Mouse (Mus musculus) A20 (cell line): ENCODE data around the gene Coasy.
A peak's percentile ranks its signal among the peaks of the same experiment; 100 is the strongest.

Experiments used
- DNase-seq: peaks from one replicate; pipeline ENCODE4 v3.0.0-alpha.2; 2011; ENCODE audit warnings: low read depth, low spot score

Gene Coasy

DNA sequence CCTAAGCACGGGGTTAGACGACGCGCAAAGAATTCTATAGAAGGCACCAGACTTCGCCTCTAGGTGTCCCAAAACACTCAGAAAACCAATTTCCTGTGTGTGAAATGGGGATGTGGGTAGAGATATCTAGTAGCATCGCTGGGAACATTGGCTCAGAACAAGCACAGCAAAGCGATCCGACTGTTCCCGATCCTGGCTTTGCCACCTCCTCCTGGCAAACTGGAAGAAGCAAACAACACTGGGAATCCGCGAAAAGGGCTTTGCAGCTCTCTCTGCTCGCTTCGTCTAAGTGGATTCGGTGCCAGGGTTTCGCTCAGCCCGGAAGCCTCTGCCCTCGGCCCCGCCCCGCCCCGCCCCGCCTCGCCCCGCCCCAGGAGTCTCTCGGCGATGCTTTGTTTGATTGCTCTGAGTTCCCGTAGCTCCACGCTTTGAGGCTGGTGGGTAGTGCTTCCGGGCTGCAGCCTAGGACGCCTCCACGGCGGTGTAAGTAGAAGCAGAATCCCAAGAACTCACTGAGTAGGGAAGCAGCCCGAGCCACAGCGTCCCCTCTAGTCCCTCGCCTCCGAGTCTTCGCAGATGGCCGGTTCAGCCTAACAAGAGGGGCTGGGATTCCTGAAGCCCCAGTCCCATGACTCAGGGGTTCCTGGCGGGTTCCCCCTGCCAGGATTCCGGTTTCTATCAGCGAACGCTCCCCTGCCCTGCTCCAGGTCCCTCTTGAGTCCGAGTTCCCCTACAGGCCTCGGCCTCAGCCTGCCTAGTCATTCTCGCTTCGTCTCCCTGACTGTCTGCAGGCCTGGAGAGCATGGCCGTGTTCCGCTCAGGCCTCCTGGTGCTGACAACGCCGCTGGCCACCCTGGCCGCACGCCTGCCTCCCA lies at the start of gene Coasy:
Gene Coasy, plus strand, starts transcription at position 358 of the 875 bp plus-strand sequence.
- DNase-seq, result peak; percentile 94

DNA sequence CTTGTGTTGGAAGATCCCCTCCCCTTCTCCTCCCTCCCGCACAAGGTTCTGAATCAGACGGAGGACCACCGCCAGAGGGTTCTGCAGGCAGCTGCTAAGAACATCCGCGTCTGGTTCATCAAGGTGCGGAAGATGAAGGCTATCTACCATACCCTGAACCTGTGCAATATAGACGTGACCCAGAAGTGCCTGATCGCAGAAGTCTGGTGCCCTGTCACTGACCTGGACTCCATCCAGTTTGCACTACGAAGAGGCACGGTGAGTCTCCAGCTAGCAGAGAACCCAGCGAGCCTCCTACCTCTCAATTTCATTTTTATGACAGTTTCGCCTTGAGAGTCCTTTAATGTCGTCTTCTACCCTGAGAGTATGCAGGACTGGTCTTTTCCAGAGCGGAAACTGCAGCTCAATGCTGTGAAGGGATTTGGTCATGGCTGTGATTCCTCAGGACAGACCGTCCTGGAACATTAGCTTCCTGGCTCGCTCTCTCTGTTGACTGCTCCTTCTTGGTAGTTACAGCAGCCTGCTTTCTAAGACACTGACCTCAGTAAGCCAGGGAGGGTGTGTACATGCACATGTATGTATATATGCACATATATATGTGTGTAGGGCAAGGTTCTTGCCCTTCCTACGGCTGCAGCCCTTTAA lies 48.4 kb upstream of the Coasy start:
- no peak for DNase-seq

DNA sequence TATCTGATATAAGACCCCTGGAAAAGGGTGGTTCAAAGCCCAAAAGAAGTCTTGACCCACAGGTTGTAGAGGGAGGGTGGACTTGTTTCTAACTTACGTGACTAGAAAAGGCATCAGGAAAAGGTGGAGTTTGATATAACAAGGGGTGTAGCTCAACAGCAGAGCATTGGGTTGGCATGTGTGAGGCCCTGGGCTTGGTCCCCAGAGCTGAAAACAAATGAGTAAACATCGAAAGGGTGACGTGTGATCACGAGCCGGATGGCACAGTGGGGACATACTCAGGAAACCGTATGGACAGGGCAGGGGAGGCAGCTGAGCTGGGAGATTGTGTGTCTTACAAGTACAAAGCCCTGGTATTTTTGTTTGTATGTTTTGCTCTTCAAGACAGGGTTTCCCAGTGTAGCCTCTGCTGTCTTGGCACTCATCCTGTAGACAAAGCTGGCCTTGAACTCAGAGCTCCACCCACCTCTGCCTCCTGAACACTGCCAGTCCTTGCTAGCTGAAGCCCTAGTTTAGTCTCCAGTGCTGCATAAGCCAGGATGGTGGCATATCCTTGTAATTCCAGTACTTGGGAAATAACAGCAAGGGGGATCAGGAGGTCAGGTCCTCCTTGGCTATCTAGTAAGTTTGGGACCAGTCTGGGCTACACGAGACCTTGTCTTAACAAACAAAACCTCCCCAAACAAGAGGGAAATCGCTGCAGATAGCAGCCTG lies 47.6 kb upstream of the Coasy start:
- DNase-seq, result no peak

DNA sequence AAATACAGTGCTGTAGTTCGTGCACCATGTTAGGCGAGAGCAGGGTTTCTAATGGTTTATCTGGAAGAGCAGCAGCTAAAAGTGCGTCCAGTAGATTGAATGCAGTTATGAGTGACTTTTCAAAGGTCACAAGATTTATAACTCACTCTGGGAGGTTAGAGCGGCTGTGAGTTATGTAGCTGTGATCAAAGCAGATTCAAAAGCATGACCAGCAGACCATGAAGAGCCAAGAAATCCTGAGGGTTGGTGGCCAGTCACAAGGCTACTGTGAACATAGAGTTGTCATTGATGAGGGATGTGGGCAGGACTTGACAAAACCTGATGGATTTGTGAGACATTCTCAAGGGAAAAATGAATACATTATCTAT lies 47.1 kb upstream of the Coasy start:
- DNase-seq, result no peak

DNA sequence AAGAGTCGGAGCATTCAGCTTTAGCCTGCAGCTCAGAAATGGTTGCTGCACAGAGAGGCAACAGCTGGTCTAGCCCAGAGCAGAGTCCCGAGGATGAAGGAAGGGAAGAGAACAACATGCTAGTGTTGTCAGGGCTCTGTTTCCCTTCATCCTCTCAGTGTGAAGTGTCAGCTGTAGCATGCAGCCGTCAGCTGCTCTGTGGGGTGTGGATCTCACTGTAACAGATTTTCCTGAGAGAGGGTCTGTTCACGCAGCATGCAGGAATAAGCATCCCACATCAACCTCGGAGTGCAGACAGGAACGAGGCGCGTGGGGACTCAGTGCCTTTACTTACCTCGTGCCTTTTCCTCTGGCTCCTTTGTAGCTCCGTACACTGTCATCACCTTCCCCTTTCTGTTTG lies 44.6 kb upstream of the Coasy start:
- no peak for DNase-seq

DNA sequence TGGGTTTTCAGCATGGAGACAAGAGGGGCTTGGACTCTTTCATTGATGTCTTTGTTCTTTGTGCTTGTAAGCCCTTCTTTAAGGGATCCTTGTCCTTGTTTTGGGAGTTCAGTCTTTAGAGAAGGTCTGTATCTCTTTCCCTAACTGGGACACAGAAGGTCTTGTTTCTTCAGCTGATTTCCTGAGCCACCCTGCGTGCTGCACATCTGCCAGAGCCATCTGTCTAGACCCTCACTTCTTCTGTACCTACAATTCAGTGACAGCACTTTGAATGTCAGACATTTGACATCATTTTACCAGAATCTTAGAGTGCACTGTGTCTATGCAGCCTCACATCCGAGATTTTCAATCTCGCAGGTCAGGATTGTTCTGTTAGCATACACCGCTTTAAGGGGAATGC lies 36.5 kb upstream of the Coasy start:
- DNase-seq, result no peak

DNA sequence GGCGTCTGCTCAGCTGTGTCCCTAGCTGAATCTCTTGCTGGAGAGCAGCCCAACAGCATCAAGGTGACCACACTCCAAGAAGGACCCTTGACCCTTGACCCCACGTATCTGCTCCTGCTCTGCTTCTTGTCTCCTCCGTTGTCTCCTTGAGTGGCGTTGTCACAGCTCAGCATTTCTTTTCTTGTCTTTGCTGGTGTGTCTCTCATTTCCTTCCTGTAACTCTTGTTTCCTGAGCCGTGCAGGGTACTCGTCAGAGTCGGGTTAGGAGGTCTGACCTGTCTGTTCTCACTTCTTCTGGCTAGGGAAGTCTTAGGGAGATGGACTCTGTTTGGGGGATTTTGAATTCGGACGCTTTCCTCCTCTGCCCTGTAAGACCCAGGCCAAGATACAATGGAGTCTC lies 35.9 kb upstream of the Coasy start:
- DNase-seq, result no peak

DNA sequence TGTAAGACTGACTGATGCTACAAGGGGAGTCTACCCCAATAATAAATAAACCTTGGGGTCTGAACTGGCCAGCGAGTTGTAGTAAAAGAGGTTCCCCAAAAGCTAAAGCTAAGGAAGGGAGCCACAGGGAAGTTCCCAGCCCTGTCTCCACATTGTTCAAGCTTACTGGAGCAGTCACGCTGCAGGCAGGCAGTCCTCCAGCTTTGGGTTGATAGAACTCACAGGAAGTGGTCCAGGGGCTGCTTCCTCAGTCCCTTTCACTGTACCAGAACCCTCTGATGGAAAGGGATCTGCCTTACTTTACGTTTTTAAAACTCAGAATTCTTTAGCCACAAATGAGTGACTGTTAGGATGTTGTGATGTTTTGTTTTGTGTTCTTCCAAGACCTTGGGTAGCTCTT lies 34.9 kb upstream of the Coasy start:
- DNase-seq, result no peak

DNA sequence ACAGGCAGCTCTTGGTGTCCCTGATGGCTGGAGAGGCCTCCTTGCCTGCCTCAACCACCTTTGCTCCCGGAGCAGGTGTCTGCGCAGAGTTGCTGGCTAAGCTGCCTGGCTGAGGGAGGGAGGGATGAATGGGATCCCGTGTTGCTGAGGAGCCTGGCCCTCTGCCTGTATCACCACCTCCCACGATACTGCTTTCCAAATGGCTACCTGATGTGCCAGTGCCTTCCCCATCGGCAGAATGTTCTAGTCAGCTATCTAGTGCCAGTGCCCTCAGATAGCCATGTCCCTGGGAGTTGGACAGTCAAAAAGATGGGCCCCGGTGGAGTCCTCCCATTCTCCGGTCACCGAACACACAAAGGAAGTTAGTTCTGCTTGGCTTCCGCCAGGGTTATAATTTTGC lies 32.0 kb upstream of the Coasy start:
- DNase-seq, result no peak

DNA sequence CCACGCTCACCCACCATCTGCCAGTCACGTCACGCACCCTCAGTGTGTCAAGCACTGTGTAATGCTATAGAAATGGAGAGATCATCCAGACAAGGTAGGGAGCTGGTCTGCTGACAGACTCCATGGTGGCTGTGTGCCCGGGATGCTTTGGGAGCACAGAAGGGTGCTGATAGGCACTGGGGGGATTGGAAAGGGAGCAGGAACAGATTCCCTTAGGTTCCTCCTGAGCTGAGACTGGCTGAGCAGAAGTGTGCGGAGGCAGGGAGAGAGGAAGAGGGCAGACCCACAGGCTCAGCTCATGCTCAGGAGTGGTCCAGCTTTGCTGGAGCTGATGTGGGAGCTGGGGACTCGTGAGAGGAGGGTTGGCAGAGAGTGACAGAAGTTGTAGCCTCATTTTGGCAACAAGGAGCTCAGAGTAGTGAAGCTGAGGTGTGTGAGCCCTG lies 31.3 kb upstream of the Coasy start:
- no peak for DNase-seq

DNA sequence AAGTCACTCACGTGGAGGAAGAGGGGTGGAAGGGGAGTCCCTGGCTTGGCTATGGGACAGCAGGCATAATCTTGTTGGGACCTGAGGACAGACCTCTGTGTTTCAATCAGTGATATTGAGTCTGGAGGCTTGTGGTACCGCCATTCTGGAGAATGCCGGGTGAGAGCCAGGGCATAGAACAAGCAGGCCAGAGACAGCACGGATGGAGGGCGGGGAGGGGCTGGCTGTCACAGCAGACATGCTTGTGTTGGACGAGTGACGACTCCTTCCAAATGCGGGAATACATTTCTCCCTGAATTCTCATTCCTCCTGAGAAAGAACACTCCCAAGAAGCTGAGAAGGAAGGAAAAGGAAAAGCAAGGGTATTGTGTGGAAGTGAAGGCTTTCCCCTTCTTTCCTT lies 30.7 kb upstream of the Coasy start:
- no peak for DNase-seq

DNA sequence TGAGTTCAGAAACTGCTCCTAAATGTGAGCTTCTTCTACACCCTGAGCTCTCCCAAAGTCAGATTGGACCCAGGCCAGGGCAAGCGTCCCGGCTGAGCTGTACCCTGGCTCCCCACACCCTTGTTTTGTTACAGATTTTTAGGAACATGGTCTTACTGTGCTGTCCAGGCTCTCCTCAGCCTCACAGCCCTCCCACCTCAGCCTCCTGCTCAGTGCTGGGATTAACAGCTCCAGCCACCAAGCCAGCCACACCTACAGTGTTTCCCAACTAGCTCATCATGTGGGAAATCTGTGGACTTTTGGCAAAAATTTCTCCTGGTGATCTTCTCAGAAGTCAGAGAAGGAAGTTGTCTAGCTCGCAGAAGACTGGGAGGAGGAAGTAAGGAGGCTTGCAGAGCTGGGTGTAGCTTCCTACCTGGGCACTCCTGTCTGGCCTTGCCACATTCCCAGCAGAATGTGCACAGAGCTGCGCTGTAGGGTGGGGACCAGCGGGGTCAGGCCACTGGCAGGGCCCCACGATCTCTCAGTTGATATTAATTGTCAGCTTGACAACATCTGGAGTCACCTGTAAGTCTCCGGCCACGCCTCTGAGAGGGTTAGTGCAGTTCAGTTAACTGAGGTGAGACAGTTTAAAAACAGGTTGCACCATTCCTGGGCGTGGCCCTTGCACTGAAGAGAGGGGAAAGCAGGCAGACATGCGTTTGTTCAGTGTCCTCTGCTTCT lies 29.5 kb upstream of the Coasy start:
- DNase-seq, result no peak

DNA sequence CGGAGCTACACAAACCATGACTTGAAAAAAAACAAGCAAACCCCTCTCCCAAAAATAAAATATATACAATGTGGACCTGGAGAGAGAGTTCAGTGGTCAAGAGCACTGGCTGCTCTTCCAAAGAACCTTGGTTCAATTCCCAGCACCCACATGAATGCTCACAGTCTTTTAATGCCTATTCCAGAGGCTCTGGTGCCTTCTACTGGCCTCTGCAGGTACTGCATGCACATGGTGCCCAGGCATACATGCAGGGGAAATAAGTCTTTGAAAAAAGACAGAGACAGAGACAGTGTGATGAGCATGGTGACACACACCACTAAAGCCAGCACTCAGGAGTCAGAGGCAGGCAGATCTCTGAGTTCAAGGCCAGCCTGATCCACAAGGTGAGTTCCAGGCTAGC lies 28.4 kb upstream of the Coasy start:
- peak; percentile 39 for DNase-seq

DNA sequence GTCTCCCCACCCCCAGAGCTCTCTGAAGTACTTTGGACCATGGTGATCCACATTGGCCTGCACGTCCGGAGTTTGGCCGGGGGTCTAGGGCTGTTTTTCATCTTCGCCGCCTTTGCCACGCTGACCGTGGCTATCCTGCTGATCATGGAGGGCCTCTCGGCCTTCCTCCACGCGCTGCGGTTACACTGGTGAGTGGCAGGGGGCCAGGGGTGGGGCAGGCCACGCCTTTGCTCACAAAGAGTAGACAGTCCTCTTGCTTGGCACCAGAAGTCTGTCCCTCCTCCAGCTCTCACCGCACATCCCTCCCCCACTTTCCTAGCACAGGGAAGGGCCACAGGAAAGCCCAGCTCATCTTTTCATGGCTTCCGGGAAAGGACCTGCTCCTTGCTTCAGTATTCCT lies 26.9 kb upstream of the Coasy start:
- DNase-seq, result no peak

DNA sequence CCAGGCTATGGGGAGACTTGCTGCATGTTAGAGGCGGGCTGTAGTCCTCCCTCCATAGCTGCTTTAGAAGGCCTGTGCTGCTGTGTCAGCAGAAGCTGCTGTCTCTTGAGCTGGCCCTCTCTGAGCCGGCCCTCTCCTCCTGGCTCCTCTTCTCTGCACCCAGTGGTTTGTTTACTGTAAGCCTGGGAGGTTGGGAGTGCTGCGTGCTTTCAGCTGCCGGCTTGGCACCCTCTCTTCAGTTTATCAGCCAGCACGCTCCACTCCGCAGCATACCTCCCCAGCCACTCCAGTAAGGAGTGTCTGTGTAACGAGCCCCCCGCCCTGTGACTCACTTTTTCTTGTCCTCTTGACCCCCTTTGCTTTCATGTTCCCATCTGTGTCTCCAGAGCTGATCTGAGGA lies 25.5 kb upstream of the Coasy start:
- no peak for DNase-seq

DNA sequence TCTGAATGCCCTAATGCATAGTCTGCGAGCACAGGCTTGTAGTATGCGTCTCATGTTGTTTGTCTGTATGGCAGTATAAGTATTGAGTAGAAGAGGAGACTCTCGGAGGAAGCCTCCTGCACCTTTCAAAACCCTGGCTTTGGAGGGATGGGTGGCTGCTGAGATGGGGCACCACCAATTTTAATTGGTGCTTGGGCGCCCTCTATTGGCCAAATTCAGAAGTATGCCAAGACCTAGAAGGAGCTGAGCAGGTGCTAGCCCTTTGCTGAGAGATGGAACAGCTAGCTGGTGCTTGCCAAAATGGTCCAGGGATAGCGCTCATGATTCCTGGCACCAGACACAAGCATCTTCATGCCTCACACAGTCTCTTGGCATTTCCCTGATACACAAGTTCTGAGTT lies 24.5 kb upstream of the Coasy start:
- DNase-seq, result peak; percentile 81

DNA sequence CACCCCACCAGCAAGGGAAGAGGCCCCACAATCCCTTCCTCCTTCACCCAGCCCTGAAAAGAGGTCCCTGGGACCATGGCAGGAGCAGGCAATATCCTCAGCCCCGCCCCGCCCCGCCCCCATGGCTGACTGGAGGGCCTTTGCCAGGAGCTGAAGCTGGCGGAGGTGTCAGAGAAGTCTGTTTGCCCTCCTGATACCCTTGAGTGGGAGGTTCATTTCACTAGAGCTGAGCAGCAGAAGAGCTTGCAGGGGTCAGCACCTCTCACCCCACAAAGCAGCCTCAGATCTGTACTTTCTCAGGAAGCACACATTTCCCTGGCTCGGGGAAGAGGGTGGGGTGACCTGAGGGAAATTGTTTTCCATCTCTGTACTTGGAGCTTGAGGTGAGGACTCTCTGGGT lies 23.6 kb upstream of the Coasy start:
- DNase-seq, result no peak

DNA sequence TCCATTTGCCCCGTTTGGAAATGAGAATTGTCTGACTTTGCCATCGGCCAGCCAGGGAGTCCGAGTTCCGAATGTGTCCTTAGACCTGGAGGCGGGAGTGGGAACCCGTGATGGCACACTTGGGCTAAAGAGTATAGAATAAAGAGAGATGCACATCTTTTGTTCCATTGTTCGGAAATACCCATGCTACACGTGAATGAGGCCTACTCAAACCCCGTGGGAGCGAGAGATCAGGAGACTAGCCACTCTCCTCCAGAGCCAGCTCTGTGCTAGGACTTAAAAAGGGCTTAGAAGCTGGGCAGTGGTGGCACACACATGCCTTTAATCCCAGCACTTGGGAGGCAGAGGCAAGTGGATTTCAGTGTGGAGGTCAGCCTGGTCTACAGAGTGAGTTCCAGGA lies 22.9 kb upstream of the Coasy start:
- no peak for DNase-seq

DNA sequence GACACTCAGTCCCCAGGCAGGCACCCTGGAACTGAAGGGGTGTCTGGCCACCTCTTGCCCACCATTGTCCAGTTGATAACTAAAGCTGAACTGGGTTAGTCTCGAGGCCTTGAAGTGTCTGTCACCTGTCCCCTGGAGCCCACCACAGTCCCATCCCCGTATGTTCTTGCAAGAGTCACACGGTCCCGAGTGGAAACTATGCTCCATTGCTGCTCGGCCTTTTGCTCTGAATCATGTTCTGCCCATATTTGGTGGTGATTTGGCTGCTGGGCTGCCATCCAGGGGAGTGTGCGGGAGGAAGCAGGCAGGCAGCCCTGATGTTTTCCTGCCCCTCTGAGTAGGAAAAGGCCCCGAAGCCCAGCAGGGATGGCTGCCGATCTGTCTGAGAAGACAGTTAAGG lies 22.2 kb upstream of the Coasy start:
- no peak for DNase-seq

DNA sequence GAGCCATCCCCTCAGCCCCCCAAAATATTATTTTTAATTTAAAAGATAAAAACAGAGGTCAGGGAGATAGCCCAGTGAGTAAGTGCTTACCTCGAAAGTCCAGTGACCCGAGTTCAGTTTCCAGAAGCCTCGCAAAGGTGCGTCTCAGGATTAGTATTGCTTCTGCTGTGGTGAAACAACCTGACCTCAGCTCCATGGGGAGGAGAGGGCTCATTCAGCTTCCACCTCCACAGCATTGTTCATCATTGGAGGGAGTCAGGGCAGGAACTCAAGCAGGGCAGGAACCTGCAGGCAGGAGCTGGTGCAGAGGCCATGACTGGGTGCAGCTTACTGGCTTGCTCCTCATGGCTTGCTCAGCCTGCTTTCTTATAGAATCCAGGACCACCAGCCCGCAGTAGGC lies 21.3 kb upstream of the Coasy start:
- DNase-seq, result no peak

DNA sequence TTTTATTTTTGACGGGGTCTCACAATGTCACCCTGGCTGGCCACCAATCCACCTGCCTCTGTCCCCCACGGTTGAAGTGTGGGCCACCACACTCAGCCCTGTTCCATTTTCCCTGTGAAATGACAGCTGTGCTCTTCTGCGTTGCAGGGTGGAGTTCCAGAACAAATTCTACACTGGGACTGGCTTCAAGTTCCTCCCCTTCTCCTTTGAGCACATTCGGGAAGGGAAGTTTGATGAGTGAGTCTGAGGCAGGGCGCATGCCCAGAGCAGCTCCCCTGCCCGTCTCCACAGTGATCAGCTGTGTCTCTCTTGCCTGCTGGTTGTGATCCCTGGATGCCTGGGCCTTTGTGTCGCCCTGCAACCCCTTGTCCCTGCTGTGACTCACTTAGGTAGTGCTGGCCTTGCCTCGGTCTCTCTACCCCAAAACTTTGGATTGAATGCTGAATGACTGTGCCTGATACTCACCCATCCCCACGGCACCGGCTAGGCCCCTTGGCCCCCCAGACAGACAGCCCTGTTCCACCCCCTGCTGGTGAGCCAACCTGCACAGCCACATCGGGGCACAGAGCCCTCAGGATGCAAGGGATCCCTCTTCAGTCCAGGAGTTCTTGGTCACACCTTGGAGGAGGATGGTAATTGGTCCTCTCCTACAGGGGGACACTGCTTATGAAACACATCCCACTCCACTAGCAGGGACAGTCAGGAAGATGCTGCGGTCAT lies 20.0 kb upstream of the Coasy start:
- no peak for DNase-seq
